ENCODE assay signal across 8 mouse cellular contexts in the genomic region with DNA sequence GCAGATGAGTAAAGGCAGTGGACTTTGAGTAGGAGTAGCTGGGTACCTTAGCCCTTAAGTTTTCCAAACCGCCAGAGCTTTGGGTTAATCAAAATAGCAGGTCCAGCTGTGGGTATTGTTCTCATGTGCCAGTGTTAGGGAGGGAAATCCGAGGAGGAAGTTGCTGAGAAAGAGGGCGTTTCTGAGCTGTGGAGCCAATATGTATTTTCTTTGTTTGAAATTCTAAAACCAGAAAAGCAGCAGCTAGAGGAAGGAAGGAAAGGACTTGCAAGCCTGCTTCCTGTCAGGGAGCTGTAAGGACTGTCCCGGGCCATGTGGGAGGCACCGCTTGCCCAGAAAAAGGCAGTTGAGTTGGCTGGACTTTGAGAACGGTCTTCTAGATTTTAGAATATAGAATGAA. TPM values are rescaled to one million over a fixed set of nuclear protein-coding genes. Genes with fewer than 3 reads are reported as not detected.
DNase-seq lines count a peak whose midpoint lies in the region; ATAC-seq and TF ChIP-seq lines count a peak whose summit lies in the region.

No protein-coding gene starts in this region.

- H3K27me3 ChIP-seq in E14TG2a.4 (ENCODE audit: insufficient read depth, low read length): no peaks in the 10 kb centered on the region
- no peaks in the 10 kb centered on the region for H3K27me3 ChIP-seq in intestine, postnatal 0 days (replicated peaks; ENCODE audit: control insufficient read depth, insufficient read depth, low read length)

- TF ChIP-seq POLR2A in brain, embryonic 14.5 days (IDR thresholded peaks at IDR 0.05; ENCODE audit: borderline replicate concordance, extremely low read depth, insufficient read depth, insufficient read length, poor library complexity, severe bottlenecking): no peak
- no peak; the same call in 1 of the 2 replicates for TF ChIP-seq POLR2A in lung, adult 2 months (IDR thresholded peaks at IDR 0.05; ENCODE audit: borderline replicate concordance, extremely low read depth, low read depth, low read length)

- under 1% methylated on average over 6 of the region's 6 CpGs for whole genome bisulfite sequencing in intestine, postnatal 0 days
- WGBS in lung, adult 2 months: 2% methylated on average over 6 of the region's 6 CpGs

- no peak for TF ChIP-seq CTCF in E14TG2a.4 (conservative IDR thresholded peaks at IDR 0.05; ENCODE audit: low read length)
- TF ChIP-seq CTCF in brain, embryonic 14.5 days (IDR thresholded peaks at IDR 0.05; ENCODE audit: borderline replicate concordance, extremely low read depth, insufficient read depth, insufficient read length): no peak
- TF ChIP-seq CTCF in intestine, postnatal 0 days (IDR thresholded peaks at IDR 0.05; ENCODE audit: low read depth): no peak
- TF ChIP-seq CTCF in lung, adult 2 months (IDR thresholded peaks at IDR 0.05; ENCODE audit: insufficient read depth, low read length): no peak

- intact Hi-C loops in left cerebral cortex, postnatal 4 days (cut with DNase I): no loop called here

- H3K4me3 ChIP-seq in E14TG2a.4 (replicated peaks; ENCODE audit: low read length): peak overlapping the region; percentile 98
- H3K4me3 ChIP-seq in intestine, postnatal 0 days (ENCODE audit: low read depth, low read length): peak overlapping the region; percentile 97
- H3K4me3 ChIP-seq in lung, adult 2 months (replicated peaks; ENCODE audit: extremely low read depth, low read depth, low read length): peak overlapping the region; percentile 93

- peak; percentile 40 for DNase-seq in brain, embryonic 14.5 days (ENCODE audit: low read depth)
- DNase-seq in heart, adult 11 months: peak; percentile 99
- peak; percentile 35 for DNase-seq in lung, adult 2 months
- DNase-seq in skeletal muscle tissue, adult 2 months (ENCODE audit: low read depth, low spot score): peak; percentile 65
- DNase-seq in cerebellum, adult 9-11 months: no peak
- DNase-seq in left cerebral cortex, postnatal 4 days: no peak

- peak overlapping the region; percentile 97; the same call in 1 of the 2 replicates for H3K9ac ChIP-seq in intestine, postnatal 0 days (ENCODE audit: low read depth, low read length)

- H3K27ac ChIP-seq in intestine, postnatal 0 days (ENCODE audit: low read depth, low read length): peak overlapping the region; percentile 93

- peak overlapping the region; percentile 90 for H3K4me2 ChIP-seq in intestine, postnatal 0 days (replicated peaks; ENCODE audit: low read depth)

- H3K4me1 ChIP-seq in E14TG2a.4 (replicated peaks; ENCODE audit: low read depth, low read length): peaks cover 69% of the 10 kb centered on the region
- H3K4me1 ChIP-seq in intestine, postnatal 0 days (replicated peaks; ENCODE audit: control insufficient read depth, insufficient read depth, low read length): peaks cover 3% of the 10 kb centered on the region; the same call in 1 of the 2 replicates
- H3K4me1 ChIP-seq in lung, adult 2 months (ENCODE audit: control insufficient read depth, insufficient read depth, low read length): peaks cover 10% of the 10 kb centered on the region

- peaks cover 10% of the 10 kb centered on the region for H3K36me3 ChIP-seq in E14TG2a.4 (ENCODE audit: insufficient read depth, low read length)
- no peaks in the 10 kb centered on the region for H3K36me3 ChIP-seq in intestine, postnatal 0 days (ENCODE audit: control insufficient read depth, insufficient read depth)

- ATAC-seq in intestine, postnatal 0 days: peak; percentile 20

- H3K9me3 ChIP-seq in E14TG2a.4 (ENCODE audit: low read length): no peaks in the 10 kb centered on the region
- no peaks in the 10 kb centered on the region for H3K9me3 ChIP-seq in intestine, postnatal 0 days (ENCODE audit: control insufficient read depth)

RNA-seq across cellular contexts. Expression of gene Wasf2, which starts 1.7 kb away (rescaled TPM):
- 19.0 and 25.5 TPM in 2 replicates for polyA plus RNA-seq in brain, embryonic 14.5 days (2012; rRNA removed)
- 64.6 and 68.4 TPM in 2 replicates for polyA plus RNA-seq in intestine, postnatal 0 days (2015; fragmentation: Nextera tagmentation; extraction: Ambion mirVana)
- 91.7 and 109 TPM in 2 replicates for polyA plus RNA-seq in lung, adult 2 months (2012; rRNA removed)
- total RNA-seq in left cerebral cortex, postnatal 4 days (2021): 10 to 100 TPM; 34.0 to 35.7 TPM

Comparison
In these comparisons a context has a peak if more than half of its experiments do, and no peak if none do; other contexts are left out.
1. DNase-seq: peak in brain, embryonic 14.5 days (single experiment), heart, adult 11 months (single experiment), lung, adult 2 months (single experiment) and skeletal muscle tissue, adult 2 months (single experiment); none in cerebellum, adult 9-11 months (single experiment) and left cerebral cortex, postnatal 4 days (single experiment).
2. Peak in every context shown above with its lines, with median percentiles within 50 percentile points of each other: H3K4me3 ChIP-seq.